Mouse (Mus musculus): Measurements from ENCODE around the gene Igsf6. TPM values are rescaled to one million over a fixed set of nuclear protein-coding genes. Genes with fewer than 3 reads are reported as not detected.

Gene Igsf6
- 1.2 and 2.3 TPM in 2 replicates for total RNA-seq (2021)
- long read RNA-seq, experiment 1: 0 reads
- long read RNA-seq, experiment 2: 0 reads

DNA sequence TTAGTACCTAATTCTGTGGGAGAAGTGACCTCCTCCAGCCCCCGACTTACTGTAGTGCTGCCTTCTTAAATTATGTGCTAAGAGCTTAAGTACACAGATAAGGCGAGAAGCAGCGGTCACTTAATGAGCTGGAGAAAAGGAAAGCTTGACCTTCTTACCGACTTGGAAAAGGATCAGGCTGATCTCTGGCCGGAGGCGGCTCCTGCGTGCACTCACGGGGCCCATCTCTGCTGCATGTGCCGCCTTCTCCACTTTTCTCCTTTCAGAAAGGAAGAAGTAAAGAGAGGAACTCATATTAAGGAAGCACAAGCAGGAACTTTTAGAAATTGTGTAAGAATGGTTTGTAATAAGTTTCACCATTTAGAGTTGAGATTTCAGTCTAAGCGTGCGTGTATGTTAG, at the start of gene Igsf6:
Gene Igsf6, minus strand, starts transcription at position 292 of the 400 bp plus-strand sequence.
- DNase-seq: no peak

GRCm38 (mm10) chr7:121120143-121120818, 45.9 kb upstream of the Igsf6 start:
- DNase-seq: peak; percentile 89

DNA sequence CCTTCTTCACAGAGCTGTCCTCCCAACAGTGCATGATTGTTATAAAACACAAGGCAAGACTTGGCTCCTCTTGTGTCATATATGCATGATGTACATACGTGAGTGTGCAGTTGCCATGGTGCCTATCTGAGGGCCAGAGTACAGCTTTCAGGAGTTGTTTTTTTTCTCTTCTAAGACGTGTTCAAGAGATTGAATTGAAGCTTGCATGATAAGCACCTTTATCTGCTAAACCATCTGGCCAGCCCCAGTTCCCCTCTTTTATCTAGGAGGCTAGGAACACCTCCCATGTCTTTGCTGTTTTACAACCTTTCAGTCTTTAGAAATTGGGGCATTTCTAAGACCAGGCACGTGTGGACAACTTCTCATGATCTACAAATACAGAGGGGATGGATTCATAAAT, 37.4 kb upstream of the Igsf6 start:
- DNase-seq: no peak

DNA sequence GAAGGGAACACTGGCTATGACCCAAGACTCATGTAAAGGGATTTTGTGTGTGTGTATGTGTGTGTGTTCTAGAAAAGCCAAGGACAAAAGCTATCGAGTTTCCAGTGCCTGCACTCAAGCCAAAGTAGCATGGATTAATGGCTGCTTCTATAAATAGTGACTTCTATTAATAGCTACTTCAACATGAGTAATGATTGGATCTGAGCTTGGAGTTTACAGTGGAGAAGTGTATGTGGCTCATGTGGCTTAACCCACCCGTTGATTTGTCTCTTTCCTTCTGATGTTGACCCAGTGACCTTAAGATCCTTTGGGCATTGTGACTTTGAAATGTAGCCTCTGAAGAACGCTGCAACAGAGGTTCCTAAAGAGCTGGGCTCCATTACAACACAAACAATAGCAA, 36.9 kb upstream of the Igsf6 start:
- DNase-seq: no peak

- no peak for DNase-seq
These were observed 33.5 kb upstream of the Igsf6 start for GRCm38 (mm10) chr7:121107851-121108250.

DNA sequence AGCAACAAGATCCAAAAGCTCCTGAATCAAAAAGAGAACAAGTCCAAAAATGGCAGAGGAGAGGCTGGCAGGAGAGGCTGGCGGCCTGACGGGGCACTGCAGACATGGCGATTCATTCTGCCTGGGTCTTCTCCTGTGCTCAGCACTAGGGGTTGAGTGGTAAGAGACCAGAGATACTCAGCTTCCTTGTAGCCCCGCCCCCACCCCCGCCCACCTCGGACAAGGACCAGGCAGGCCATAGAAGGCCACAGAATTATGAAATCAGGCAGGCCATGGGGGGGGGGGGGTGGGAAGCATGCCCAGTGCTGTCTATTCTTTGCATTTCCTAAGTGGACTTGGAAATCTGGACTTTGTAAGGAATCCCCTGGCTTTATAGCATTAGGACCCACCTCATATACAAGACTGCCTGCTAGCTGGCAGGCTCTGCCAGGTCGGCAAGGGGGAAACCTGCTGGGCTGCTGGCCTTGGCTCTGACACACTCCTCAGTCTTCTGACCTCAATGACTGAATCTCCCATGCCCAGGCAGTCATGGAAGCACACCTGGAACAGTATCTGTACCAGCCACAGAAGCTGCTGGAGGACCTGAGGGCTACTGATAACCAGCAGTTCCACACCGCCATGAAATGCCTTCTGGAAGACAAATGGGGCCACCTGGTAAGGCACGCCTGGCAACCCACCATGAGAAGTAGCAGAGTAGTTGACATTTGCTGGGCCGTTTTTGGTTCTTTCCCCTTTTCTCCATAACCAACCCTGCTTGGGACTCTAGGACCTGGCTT, 24.4 kb upstream of the Igsf6 start:
- DNase-seq: no peak

- no peak for DNase-seq
These were observed 18.7 kb upstream of the Igsf6 start for GRCm38 (mm10) chr7:121093026-121093425.

- DNase-seq: no peak
These were observed 16.4 kb upstream of the Igsf6 start for GRCm38 (mm10) chr7:121090748-121091147.

- no peak for DNase-seq
These were observed 14.4 kb upstream of the Igsf6 start for GRCm38 (mm10) chr7:121088745-121089144.

GRCm38 (mm10) chr7:121085500-121085899, 11.1 kb upstream of the Igsf6 start:
- peak; percentile 55 for DNase-seq

DNA sequence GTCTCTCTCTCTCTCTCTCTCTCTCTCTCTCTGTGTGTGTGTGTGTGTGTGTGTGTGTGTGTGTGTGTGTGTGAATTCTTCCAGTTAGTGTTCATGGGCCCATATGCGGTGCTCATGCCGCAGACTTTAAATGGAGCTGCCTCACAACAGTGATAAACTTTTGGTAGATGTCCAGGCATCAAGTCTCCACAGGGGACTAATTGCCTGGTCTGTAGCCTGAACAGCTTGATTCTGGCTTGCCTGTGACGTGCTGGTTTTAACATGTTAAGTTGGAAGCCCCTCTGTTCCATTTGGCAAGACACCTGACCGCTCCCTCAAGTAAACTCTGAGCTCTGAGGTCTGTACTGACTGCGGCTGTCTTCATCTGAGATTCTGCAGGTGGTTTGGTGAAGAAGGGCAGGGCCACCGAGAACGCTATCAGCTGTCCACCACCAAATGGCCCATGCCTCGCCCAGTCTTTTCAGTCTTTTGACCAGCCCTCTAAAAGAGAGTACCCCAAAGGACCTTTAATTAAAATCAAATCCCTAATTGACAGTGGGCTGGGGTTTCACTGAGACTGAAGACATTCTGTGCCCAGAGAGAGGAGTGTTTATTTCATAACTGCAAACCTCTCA, 10.6 kb upstream of the Igsf6 start:
- no peak for DNase-seq

GRCm38 (mm10) chr7:121082949-121083513, 8.7 kb upstream of the Igsf6 start:
- no peak for DNase-seq

DNA sequence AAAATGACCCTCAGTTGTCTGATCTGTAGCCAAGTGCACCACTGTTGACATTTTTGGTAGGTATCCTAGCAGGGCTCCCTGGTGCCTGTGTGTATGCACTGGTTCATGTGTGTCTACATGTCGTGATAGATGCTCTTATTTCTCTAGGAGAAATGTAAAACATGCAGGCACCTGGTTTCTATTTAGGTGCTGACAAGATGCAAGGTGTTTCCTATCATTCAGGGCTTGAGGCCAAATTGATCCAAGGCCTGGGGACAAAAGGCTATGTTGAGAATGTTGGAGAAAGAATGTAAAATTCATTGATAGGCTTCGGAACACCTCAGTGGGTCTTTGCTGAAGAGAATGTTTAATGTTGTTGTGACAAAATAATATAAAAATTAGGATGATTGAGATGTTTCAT, 7.4 kb upstream of the Igsf6 start:
- DNase-seq: no peak

- DNase-seq: no peak
These were observed 7.0 kb upstream of the Igsf6 start, which contains the start of gene Otoa for GRCm38 (mm10) chr7:121081350-121081749. Gene Otoa (plus strand): TSS chr7:121081650.

DNA sequence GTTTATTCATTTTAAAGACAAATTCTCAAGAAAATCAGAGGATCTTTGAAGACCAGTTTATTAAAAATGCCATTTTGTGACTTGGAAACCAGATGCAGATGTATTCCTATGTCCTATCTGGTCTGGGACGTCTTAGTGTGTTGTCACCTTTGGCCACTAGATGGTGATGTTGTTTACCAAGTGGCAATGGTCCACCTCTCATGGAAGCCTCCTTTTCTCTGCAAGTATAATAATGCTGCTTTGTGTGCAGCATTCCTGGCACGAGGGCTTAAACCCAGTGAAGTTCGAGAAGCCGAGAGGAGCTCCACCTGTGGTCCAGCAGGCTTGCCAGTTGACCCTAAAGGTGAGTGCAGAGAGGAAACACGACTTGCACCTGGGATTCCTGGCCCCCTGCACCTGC, 3.5 kb upstream of the Igsf6 start:
- peak; percentile 77 for DNase-seq

DNA sequence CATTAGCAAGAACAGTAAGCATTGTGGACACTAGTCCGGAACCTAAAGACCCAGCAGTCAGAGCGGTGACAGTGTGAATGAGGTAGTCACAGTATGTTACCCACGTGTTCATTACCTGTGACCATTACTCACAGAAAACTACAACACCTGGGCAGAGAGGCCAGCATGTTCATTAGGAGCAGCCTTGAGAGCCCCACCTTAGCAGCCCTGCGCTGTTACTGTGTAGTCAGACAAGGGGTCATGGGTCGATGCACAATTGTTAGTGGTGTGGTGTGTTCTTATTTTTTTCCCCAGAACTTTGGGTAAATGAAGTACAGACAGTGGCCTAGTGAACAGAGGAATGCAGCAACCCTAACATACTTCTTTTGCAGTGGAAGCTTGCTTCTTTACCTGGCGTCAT, 2.9 kb upstream of the Igsf6 start:
- DNase-seq: no peak

DNA sequence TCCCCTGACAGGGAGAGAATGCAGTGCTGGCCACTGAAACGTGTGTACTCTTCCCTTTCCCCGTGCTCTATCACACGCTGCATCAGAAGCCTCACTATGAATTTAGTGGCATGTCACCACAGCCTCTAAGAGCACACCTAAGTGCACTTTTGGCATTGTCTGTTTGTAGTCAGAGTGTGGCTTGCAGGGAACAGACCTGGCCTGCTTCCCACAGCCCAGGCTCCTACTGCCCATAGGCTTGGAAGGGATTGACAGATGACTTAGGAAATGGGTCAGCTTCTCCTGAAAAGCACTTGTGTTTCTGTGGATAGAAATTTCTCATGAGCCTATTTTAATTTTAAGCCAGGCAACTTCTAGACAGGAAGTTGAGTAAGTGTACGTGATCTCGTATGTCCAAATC, 1.0 kb upstream of the Igsf6 start:
- no peak for DNase-seq

GRCm38 (mm10) chr7:121074801-121075400, 529 bp upstream of the Igsf6 start:
- no peak for DNase-seq

DNA sequence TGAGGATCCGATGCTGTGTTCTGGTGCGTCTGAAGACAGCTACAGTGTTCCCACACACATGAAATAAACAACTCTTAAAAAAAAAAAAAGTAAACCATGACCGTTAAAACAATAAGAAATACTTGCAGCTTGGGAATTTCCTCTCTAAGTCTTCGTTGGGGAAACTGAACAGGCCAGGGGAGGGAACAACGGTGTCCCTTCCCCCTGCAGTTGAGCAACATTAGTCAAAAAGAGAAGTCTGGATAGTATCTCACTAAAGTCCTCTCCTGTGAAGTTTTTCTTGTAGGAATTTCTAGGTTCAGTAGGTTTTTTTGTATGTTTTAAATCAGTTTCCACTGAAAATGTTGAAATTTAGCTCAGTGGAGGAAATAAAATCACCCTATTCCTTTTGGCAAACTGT, 1.9 kb downstream of the Igsf6 start:
- DNase-seq: no peak

DNA sequence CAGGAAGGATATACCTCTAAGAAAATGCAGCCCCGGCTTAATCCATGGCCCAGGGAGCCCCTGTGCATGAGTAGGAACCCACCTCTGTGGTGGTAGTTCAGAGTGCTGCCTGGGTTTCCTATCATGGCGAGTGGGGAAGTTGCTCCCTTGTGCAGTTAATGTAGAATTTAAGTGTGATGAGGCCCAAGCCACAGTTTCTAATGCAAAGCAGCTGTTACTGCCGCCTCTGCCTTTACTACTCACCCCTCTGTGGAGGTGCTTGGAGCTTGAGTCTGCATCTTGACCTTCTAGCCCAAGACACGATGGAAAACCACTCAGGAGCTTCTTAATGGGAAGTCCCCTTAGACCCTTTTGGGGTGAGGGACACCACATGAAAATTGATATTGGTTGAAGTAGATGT, 3.1 kb downstream of the Igsf6 start:
- no peak for DNase-seq

GRCm38 (mm10) chr7:121064309-121064708, 10.1 kb downstream of the Igsf6 start:
- peak; percentile 55 for DNase-seq

DNA sequence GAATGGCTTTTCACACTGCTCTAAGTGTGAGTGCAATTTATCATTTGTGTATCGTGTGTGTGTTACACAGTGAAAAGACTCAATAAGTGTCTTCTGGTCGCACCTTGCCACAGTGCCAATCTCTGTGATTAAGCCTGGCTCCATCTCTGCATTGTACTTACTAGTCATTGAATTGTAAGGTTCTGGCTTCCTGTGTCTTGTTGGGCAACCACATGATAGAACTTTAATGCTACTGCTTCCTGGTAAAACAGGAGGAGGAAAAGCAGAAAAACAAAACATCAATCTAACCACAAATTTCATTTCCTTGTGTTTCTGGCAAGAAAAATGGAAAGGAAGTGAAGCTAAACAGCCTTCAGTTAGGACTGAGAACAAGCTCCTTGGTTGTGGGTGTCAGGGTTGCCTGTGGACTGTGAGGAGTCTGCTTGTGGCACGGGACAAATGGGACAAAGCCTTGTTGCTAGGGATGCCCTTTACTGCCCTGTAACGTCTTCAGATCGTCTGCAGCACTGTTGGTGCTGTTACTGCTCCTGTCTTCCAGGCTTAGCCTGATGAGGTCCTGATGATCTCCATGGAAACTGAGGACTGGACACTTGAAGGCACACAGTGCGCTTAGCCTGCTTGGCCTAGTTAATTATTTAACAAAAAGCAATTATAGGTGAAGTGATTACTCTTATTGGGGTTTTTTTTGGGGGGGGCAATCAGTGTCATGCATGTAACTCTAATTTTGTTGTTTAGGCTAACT, 14.7 kb downstream of the Igsf6 start:
- no peak for DNase-seq

All from adrenal gland, postnatal 14 days (tissue).